Mouse (Mus musculus): ENCODE measurements around the gene Top2a. TPM values are rescaled to one million over a fixed set of nuclear protein-coding genes. Genes with fewer than 3 reads are reported as not detected.

Gene Top2a
- polyA plus RNA-seq, 1 experiment from 2014 or later = 33.1 TPM

DNA sequence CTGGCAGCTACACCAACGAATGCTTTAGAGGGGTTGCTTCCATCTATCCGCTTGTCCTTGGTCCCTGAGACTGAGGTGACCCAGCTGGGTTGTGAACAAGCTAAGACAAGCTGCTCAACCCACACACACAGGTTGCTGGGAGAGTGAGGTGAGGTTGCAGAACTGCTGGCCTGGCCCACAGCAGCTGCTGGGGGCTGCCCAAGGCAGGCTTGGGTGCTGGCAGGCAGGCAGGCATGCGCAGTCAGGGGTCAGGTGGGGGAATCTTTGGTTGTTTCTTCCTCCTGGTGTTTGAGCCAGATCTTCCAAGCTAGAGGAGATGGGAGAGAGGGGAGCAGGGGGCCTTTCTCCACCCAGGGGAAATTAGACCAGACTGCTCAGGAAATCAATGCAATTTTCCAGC is 36.4 kb upstream of the Top2a start:
- no peak overlapping the region for H3K9ac ChIP-seq (ENCODE audit: low read depth, low read length)
- H3K36me3 ChIP-seq (ENCODE audit: control insufficient read depth, insufficient read depth, low read length) = no peaks in the 10 kb centered on the region
- H3K27me3 ChIP-seq (replicated peaks; ENCODE audit: control insufficient read depth, insufficient read depth, low read length) = no peaks in the 10 kb centered on the region
- H3K4me2 ChIP-seq (ENCODE audit: low read length) = no peak overlapping the region
- H3K9me3 ChIP-seq (ENCODE audit: control insufficient read depth, low read length) = peaks cover 3% of the 10 kb centered on the region; the same call in 1 of the 2 replicates
- ATAC-seq = no peak
- H3K4me3 ChIP-seq (ENCODE audit: low read length) = no peak overlapping the region
- H3K4me1 ChIP-seq (ENCODE audit: control insufficient read depth, insufficient read depth, low read depth, low read length) = peaks cover 3% of the 10 kb centered on the region; the same call in 1 of the 2 replicates
- WGBS = 78% methylated on average over 3 of the region's 3 CpGs
- H3K27ac ChIP-seq (ENCODE audit: low read depth, low read length) = no peak overlapping the region

DNA sequence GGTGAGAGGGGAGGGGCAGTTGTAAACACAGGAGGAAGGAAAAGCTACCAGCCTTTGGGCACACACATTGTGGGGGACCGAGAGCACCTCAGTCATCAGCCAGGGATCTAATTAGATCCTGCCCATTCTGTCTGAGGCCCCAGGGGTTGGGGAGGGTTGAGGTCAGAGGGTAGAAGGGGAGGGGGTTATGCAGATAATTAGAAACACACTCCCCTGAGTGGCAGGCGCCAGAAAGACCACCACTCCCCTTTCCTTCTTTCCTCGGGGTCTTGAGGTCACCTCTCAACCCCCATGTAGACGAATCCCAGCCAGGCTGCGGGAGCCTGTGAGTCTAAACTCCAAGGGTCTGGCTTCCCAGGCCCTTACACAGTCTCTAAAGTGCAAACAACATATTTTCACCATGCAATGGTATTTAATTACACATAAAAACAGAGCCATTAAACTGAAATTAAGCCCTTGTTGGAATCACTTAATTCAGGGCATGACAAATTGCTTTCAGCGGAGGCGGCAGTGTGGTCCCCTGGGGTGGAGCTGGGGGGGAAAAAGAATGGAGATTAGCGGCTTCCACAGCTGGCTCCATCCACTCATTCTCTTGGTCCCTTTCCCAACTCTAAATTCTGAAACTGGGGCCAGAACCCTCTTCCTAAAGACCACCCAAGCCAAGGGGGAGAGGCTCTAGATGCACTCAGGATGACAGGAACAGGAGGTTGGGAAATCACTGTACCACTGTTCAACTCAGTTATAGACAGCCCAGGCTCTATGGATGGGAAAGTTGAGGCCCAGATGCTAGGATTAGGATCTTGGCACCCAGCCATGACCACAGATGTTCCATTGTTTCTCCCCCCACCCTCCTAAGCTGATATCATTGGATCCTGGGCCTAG is 31.8 kb upstream of the Top2a start:
- Histone ChIP-seq H3K36me3 (ENCODE audit: control insufficient read depth, insufficient read depth, low read length) (no peaks in the 10 kb centered on the region), H3K27ac (ENCODE audit: low read depth, low read length) (no peak overlapping the region), H3K4me2 (ENCODE audit: low read length) (no peak overlapping the region), H3K4me3 (ENCODE audit: low read length) (no peak overlapping the region), H3K9me3 (ENCODE audit: control insufficient read depth, low read length) (peaks cover 3% of the 10 kb centered on the region; the same call in 1 of the 2 replicates), H3K9ac (ENCODE audit: low read depth, low read length) (no peak overlapping the region), H3K4me1 (ENCODE audit: control insufficient read depth, insufficient read depth, low read depth, low read length) (peaks cover 4% of the 10 kb centered on the region; the same call in 1 of the 2 replicates), H3K27me3 (replicated peaks; ENCODE audit: control insufficient read depth, insufficient read depth, low read length) (no peaks in the 10 kb centered on the region)
- 7% methylated on average over 8 of the region's 8 CpGs for WGBS
- no peak for ATAC-seq

DNA sequence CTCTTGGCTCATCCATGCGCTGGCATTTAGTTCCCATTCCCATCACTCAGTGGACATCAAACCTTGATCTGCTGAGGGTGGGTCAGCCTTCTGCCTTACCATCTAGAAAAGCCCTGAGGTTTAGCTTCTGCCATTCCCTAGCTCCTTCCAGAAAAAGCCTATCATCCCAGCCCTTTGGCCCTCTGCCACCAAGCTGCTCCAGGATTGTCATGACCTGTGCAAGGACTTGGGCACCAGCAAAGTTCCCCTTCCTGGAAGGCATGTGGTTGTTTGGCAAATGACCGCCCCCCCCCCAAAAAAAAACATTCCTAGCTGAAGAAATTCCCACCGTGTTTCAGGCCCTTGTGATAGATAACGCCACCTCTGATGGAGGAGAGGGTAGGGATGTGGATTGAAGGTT is 31.2 kb upstream of the Top2a start:
- no peak for ATAC-seq
- Histone ChIP-seq H3K9ac (ENCODE audit: low read depth, low read length) (no peak overlapping the region), H3K4me3 (ENCODE audit: low read length) (no peak overlapping the region), H3K4me1 (ENCODE audit: control insufficient read depth, insufficient read depth, low read depth, low read length) (peaks cover 4% of the 10 kb centered on the region; the same call in 1 of the 2 replicates), H3K27me3 (replicated peaks; ENCODE audit: control insufficient read depth, insufficient read depth, low read length) (no peaks in the 10 kb centered on the region), H3K9me3 (ENCODE audit: control insufficient read depth, low read length) (peaks cover 3% of the 10 kb centered on the region; the same call in 1 of the 2 replicates), H3K27ac (ENCODE audit: low read depth, low read length) (no peak overlapping the region), H3K36me3 (ENCODE audit: control insufficient read depth, insufficient read depth, low read length) (no peaks in the 10 kb centered on the region), H3K4me2 (ENCODE audit: low read length) (no peak overlapping the region)
- WGBS = 51% methylated on average over 4 of the region's 4 CpGs

DNA sequence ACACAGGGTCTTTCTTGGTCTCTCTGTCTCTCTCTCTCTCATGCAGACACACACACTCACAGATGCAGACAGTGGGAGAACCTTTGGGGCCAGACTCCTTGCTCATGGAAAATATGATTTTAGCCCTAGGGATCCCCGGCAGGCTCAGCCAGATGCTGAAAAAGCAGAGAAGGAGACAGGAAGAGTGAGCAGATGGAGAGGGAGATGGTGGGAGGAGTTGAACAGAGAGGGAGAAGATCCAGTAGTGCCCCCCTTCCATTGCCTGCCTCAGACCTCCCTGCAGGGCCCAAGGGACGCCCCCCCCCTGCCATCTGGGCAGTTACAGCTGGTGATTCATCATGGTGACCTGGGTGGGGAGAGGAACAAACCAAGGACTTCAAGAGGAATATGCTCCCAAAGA is 23.7 kb upstream of the Top2a start:
- H3K4me3 ChIP-seq (ENCODE audit: low read length) = no peak overlapping the region
- H3K9ac ChIP-seq (ENCODE audit: low read depth, low read length) = no peak overlapping the region

DNA sequence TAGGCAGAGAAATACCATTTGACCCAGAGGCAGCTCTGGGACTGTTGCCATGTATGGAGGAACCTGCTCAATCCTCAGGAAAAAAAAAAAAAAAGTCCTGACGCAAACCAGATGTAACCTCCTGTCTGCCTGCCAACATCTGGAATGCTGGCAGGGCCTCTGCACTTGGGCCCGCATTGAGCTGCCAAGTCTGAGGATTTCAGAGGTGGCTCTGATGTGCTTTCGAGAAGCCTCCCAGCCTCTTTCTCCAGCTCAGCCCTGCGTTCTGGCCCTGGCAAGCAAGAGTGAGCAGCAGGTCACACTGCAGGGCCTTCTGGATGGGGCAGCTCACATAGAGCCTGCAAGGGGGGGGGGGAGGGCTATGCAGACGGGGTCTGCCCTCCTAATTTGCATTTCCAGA is 23.1 kb upstream of the Top2a start:
- Histone ChIP-seq H3K27me3 (replicated peaks; ENCODE audit: control insufficient read depth, insufficient read depth, low read length) (no peaks in the 10 kb centered on the region), H3K36me3 (ENCODE audit: control insufficient read depth, insufficient read depth, low read length) (no peaks in the 10 kb centered on the region), H3K9me3 (ENCODE audit: control insufficient read depth, low read length) (no peaks in the 10 kb centered on the region), H3K4me2 (ENCODE audit: low read length) (no peak overlapping the region), H3K4me1 (ENCODE audit: control insufficient read depth, insufficient read depth, low read depth, low read length) (peaks cover 8% of the 10 kb centered on the region), H3K9ac (ENCODE audit: low read depth, low read length) (no peak overlapping the region; the same call in 1 of the 2 replicates), H3K27ac (ENCODE audit: low read depth, low read length) (no peak overlapping the region), H3K4me3 (ENCODE audit: low read length) (no peak overlapping the region)
- peak; percentile 52; the same call in 1 of the 2 replicates for ATAC-seq
- WGBS = 34% methylated on average over 5 of the region's 5 CpGs

More for the DNA sequence above, 23.7 kb upstream of the Top2a start:
- Histone ChIP-seq H3K36me3 (ENCODE audit: control insufficient read depth, insufficient read depth, low read length) (no peaks in the 10 kb centered on the region), H3K27ac (ENCODE audit: low read depth, low read length) (no peak overlapping the region), H3K4me2 (ENCODE audit: low read length) (no peak overlapping the region), H3K27me3 (replicated peaks; ENCODE audit: control insufficient read depth, insufficient read depth, low read length) (no peaks in the 10 kb centered on the region), H3K4me1 (ENCODE audit: control insufficient read depth, insufficient read depth, low read depth, low read length) (peaks cover 5% of the 10 kb centered on the region), H3K9me3 (ENCODE audit: control insufficient read depth, low read length) (no peaks in the 10 kb centered on the region)
- 69% methylated on average over 2 of the region's 2 CpGs for WGBS
- 0 out of 2 replicates have a peak, but pooled peaks have one; percentile 17 for ATAC-seq

DNA sequence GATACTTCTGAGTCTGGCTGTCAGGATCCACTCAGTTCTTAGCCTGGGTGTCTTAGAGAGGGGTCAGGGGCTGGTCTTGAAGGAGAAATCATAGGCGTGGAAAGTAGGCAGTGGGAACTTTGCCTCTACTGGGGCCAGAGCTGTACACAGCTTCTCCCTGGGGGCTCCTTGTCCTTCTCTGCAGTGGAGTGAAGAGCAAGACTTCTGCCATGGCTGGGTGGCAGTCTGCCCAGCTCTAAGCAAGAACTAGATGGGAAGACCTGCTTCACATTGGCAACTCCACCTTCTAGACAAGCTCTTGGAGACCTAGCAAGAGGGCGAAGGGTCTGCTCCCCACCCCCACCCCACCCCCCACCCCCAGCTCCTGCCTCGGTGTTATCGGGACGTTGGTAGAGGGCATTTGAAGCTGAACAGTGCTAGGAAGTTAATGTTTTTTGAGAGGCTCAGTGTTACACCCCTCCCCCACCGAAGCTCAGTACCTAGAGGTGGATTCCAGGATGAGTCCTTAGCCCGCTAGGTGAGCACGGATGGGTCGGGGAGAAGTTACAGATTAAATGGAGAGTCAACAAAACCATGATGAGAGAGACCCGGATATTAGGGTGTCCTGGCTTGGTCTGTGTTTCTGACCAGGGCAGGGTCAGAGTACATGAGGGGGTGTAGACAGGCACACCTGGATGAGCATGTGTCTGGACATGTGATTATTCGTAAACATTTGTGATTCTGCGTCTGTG is 21.3 kb upstream of the Top2a start:
- no peaks in the 10 kb centered on the region for H3K9me3 ChIP-seq (ENCODE audit: control insufficient read depth, low read length)
- no peak overlapping the region for H3K4me3 ChIP-seq (ENCODE audit: low read length)
- no peaks in the 10 kb centered on the region for H3K36me3 ChIP-seq (ENCODE audit: control insufficient read depth, insufficient read depth, low read length)
- H3K27me3 ChIP-seq (replicated peaks; ENCODE audit: control insufficient read depth, insufficient read depth, low read length) = no peaks in the 10 kb centered on the region
- 84% methylated on average over 12 of the region's 12 CpGs for WGBS
- ATAC-seq = no peak
- H3K4me2 ChIP-seq (ENCODE audit: low read length) = no peak overlapping the region
- no peak overlapping the region for H3K27ac ChIP-seq (ENCODE audit: low read depth, low read length)
- no peak overlapping the region for H3K9ac ChIP-seq (ENCODE audit: low read depth, low read length)
- peaks cover 22% of the 10 kb centered on the region for H3K4me1 ChIP-seq (ENCODE audit: control insufficient read depth, insufficient read depth, low read depth, low read length)

DNA sequence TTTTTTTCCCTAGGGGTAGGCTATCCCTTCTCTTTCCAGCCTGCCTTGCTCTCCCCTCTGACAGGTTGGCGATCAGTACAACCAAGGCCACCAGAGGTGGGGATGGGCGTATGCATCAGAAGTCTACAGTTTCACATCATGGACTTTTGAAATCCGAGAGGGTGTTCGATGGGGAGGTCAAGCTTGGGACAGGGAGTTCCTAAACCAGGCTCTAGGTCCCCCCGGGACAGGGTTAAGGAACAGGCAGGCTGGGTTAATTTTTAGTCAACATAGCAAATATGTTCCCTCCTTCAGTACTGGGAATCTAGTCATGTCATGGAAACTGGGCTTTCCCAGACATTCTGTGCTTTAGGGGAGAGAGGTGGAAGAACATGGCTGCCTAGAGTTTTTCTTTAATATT is 20.3 kb upstream of the Top2a start:
- H3K27ac ChIP-seq (ENCODE audit: low read depth, low read length) = no peak overlapping the region
- H3K36me3 ChIP-seq (ENCODE audit: control insufficient read depth, insufficient read depth, low read length) = no peaks in the 10 kb centered on the region
- no peak overlapping the region for H3K4me3 ChIP-seq (ENCODE audit: low read length)
- no peaks in the 10 kb centered on the region for H3K27me3 ChIP-seq (replicated peaks; ENCODE audit: control insufficient read depth, insufficient read depth, low read length)
- peaks cover 23% of the 10 kb centered on the region for H3K4me1 ChIP-seq (ENCODE audit: control insufficient read depth, insufficient read depth, low read depth, low read length)
- no peak for ATAC-seq
- no peak overlapping the region for H3K4me2 ChIP-seq (ENCODE audit: low read length)
- no peaks in the 10 kb centered on the region for H3K9me3 ChIP-seq (ENCODE audit: control insufficient read depth, low read length)
- WGBS = 90% methylated on average over 5 of the region's 5 CpGs
- no peak overlapping the region for H3K9ac ChIP-seq (ENCODE audit: low read depth, low read length)

DNA sequence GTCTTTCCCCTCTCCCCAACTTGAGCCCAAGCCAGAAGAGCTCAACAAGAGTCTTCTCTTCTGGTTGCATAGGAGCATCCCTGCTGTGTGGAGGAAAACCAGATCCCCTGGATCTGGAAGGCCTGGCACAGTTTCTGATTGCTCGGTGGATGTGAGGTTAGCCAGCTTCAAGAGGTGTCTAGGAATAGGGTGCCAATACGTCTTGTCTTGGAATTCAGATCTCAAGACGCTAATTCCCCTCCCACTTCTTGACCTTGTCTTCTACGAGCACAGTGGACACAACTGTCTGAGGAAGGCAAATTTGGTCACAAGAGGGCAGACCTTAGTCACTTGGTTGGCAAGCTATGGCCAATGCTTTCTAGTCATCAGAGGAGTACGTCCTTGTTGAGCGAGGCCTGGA is 19.6 kb upstream of the Top2a start:
- no peak overlapping the region for H3K9ac ChIP-seq (ENCODE audit: low read depth, low read length)
- peaks cover 23% of the 10 kb centered on the region for H3K4me1 ChIP-seq (ENCODE audit: control insufficient read depth, insufficient read depth, low read depth, low read length)
- no peak overlapping the region for H3K4me3 ChIP-seq (ENCODE audit: low read length)
- H3K9me3 ChIP-seq (ENCODE audit: control insufficient read depth, low read length) = no peaks in the 10 kb centered on the region
- no peaks in the 10 kb centered on the region for H3K27me3 ChIP-seq (replicated peaks; ENCODE audit: control insufficient read depth, insufficient read depth, low read length)
- no peak overlapping the region for H3K4me2 ChIP-seq (ENCODE audit: low read length)
- H3K27ac ChIP-seq (ENCODE audit: low read depth, low read length) = no peak overlapping the region
- no peak for ATAC-seq
- WGBS = 84% methylated on average over 6 of the region's 6 CpGs
- no peaks in the 10 kb centered on the region for H3K36me3 ChIP-seq (ENCODE audit: control insufficient read depth, insufficient read depth, low read length)

DNA sequence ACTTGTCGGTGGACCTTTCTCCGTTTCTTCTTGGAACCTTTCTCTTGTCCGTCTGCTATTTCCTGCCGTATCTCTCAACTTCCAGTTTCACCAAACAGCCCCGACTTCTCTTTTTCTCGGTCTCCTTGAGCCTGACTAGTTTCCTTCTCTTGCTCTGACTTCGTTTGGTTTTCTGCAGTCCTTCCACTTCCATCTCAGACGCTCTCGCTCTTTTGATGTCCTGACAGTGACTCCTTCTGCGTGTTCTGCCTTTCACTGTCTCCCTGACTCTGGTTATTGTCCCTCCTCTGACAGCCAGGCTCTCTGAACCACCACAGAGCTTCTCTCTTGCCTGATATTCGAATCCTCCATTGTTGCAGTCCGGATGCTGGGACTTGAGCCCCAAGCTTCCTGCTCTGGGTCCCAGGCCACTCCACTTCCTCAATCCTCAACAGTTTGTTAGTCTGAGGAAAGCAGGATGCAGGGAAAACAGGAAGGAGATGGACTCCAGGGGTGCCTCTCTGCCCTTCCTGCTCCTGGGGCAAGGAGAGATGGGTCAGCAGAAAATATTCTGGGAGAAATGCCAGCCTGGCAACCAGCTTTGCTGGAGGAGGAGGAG is 18.9 kb upstream of the Top2a start:
- Histone ChIP-seq H3K27ac (ENCODE audit: low read depth, low read length) (peak overlapping the region; percentile 71), H3K9ac (ENCODE audit: low read depth, low read length) (peak overlapping the region; percentile 1; the same call in 1 of the 2 replicates), H3K4me1 (ENCODE audit: control insufficient read depth, insufficient read depth, low read depth, low read length) (peaks cover 23% of the 10 kb centered on the region), H3K9me3 (ENCODE audit: control insufficient read depth, low read length) (no peaks in the 10 kb centered on the region), H3K36me3 (ENCODE audit: control insufficient read depth, insufficient read depth, low read length) (no peaks in the 10 kb centered on the region), H3K4me2 (ENCODE audit: low read length) (peak overlapping the region; percentile 100), H3K27me3 (replicated peaks; ENCODE audit: control insufficient read depth, insufficient read depth, low read length) (no peaks in the 10 kb centered on the region), H3K4me3 (ENCODE audit: low read length) (peak overlapping the region; percentile 16; the same call in 1 of the 2 replicates)
- ATAC-seq = no peak
- WGBS = 51% methylated on average over 12 of the region's 12 CpGs

Data from hindbrain, embryonic 16.5 days (tissue).